Mouse (Mus musculus) forebrain, embryonic 13.5 days (tissue): ENCODE data around the gene Map3k11. TPM values are rescaled to one million over a fixed set of nuclear protein-coding genes. Genes with fewer than 3 reads are reported as not detected.
"Not testable (repeated sequence)": the region's sequence is repeated elsewhere in the genome, so short reads cannot be mapped to it uniquely, and the experiment has no call there.

Source experiments
- ATAC-seq: fragments of 200-750 bp; cut with Nextera tagmentation; 2 replicates; pipeline ENCODE4 v1.8.0; 2017
- H3K27ac ChIP-seq: fragments of 300-500 bp; sonication (generic); 2 replicates; pipeline ENCODE4 v1.5.1; 2015; ENCODE audit warnings: inconsistent platforms, mild to moderate bottlenecking, moderate library complexity
- H3K27me3 ChIP-seq: fragments of 300-500 bp; sonication (generic); 2 replicates; pipeline ENCODE4 v1.6.1; 2015; ENCODE audit warnings: mild to moderate bottlenecking, inconsistent platforms
- H3K36me3 ChIP-seq: fragments of 300-500 bp; sonication (generic); 2 replicates; pipeline ENCODE4 v1.6.1; 2015; ENCODE audit warnings: mild to moderate bottlenecking, inconsistent platforms; ENCODE audit not compliant: poor library complexity, severe bottlenecking
- H3K4me1 ChIP-seq: fragments of 300-500 bp; sonication (generic); 2 replicates; pipeline ENCODE4 v1.6.1; 2015; ENCODE audit warnings: inconsistent platforms
- H3K4me2 ChIP-seq: fragments of 300-500 bp; sonication (generic); 2 replicates; pipeline ENCODE4 v1.6.1; 2015; ENCODE audit warnings: inconsistent platforms, mild to moderate bottlenecking, moderate library complexity
- H3K4me3 ChIP-seq: fragments of 300-500 bp; sonication (generic); 2 replicates; pipeline ENCODE4 v1.5.1; 2015; ENCODE audit warnings: mild to moderate bottlenecking, inconsistent platforms
- H3K9ac ChIP-seq: fragments of 300-500 bp; sonication (generic); 2 replicates; pipeline ENCODE4 v1.6.1; 2015; ENCODE audit warnings: mild to moderate bottlenecking, inconsistent platforms
- H3K9me3 ChIP-seq: fragments of 300-500 bp; sonication (generic); replicated peaks from 2 replicates; pipeline ENCODE4 v1.6.1; 2016; ENCODE audit warnings: inconsistent platforms
- WGBS: fragments of 180-500 bp; shearing (Covaris S2); methylation state at CpG from one replicate; pipeline ENCODE4 v1.1.7; 2015; 5-methylcytosine and 5-hydroxymethylcytosine counted together
- polyA plus RNA-seq: library from polyadenylated mRNA; unstranded; fragments of >200 nt; fragmentation: Nextera tagmentation; extraction: Ambion mirVana; gene quantifications from 2 replicates; pipeline ENCODE4 v1.2.1, GENCODE M21; 2015

The Map3k11 gene
- polyA plus RNA-seq, 1 experiment from 2014 or later: 11.7 TPM

- no peak overlapping the region for H3K9ac ChIP-seq
- H3K9me3 ChIP-seq: no peaks in the 10 kb centered on the region
- H3K36me3 ChIP-seq: peaks cover 71% of the 10 kb centered on the region
- WGBS: 90% methylated on average over 13 of the region's 13 CpGs
- peaks cover 19% of the 10 kb centered on the region for H3K4me1 ChIP-seq
- H3K4me3 ChIP-seq: no peak overlapping the region
- no peak overlapping the region for H3K27ac ChIP-seq
- ATAC-seq: no peak
- H3K4me2 ChIP-seq: no peak overlapping the region
- no peaks in the 10 kb centered on the region for H3K27me3 ChIP-seq
Observed at GRCm38 (mm10) chr19:5684985-5685384, 3.6 kb upstream of the Map3k11 start.

DNA sequence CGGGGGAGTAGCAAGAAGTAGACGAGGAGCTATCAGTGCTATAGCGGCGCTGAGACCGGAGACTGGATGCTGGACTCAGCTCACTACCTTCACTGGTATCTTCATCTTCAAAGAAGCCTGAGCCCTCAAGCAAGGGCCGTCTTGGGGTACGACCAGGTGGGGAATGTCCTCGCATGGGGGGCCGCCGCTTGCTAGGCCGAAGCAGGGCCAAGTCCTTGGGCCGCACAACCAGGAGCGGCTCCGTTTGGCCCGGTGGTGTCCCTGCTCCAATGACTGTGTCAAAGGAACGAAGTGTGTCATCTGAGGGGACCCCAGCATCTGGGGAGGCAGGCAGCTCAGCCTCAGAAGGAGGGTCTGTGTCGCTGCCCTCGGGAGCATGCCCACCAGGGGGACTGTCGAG, 3.1 kb upstream of the Map3k11 start:
- ATAC-seq: no peak
- peaks cover 66% of the 10 kb centered on the region for H3K36me3 ChIP-seq
- H3K4me3 ChIP-seq: no peak overlapping the region
- no peak overlapping the region for H3K27ac ChIP-seq
- H3K27me3 ChIP-seq: no peaks in the 10 kb centered on the region
- H3K4me2 ChIP-seq: no peak overlapping the region
- no peak overlapping the region for H3K9ac ChIP-seq
- WGBS: 92% methylated on average over 19 of the region's 19 CpGs
- H3K9me3 ChIP-seq: no peaks in the 10 kb centered on the region
- H3K4me1 ChIP-seq: peaks cover 24% of the 10 kb centered on the region

- Histone ChIP-seq H3K4me2 (no peak overlapping the region), H3K9ac (no peak overlapping the region), H3K4me3 (no peak overlapping the region), H3K9me3 (no peaks in the 10 kb centered on the region), H3K4me1 (peaks cover 28% of the 10 kb centered on the region), H3K27ac (no peak overlapping the region), H3K27me3 (no peaks in the 10 kb centered on the region), H3K36me3 (peaks cover 66% of the 10 kb centered on the region)
- no peak for ATAC-seq
- WGBS: 96% methylated on average over 11 of the region's 11 CpGs
Observed at GRCm38 (mm10) chr19:5685861-5686260, 2.7 kb upstream of the Map3k11 start.

DNA sequence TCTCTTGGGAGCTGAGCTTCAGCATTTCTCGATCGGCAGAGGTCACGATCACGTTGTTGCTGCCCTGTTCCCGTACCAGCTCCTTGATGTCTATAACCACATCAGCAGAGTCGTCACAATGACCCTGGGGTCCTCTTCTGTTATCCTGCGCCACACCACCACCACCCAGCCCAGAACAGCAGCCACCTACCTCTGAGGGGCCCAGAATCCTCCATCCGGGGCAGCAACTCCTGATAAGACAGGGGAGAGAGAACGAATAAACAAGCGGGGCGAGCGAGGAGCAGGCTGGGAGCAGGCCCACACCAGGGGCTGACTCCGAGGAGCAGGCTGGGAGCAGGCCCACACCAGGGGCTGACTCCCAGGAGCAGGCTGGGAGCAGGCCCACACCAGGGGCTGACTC, 2.1 kb upstream of the Map3k11 start:
- H3K9ac ChIP-seq: no peak overlapping the region
- H3K4me1 ChIP-seq: peaks cover 34% of the 10 kb centered on the region
- peaks cover 66% of the 10 kb centered on the region for H3K36me3 ChIP-seq
- no peak overlapping the region for H3K4me3 ChIP-seq
- WGBS: 94% methylated on average over 13 of the region's 13 CpGs
- no peak overlapping the region for H3K4me2 ChIP-seq
- H3K27ac ChIP-seq: no peak overlapping the region
- no peaks in the 10 kb centered on the region for H3K27me3 ChIP-seq
- ATAC-seq: no peak
- no peaks in the 10 kb centered on the region for H3K9me3 ChIP-seq

DNA sequence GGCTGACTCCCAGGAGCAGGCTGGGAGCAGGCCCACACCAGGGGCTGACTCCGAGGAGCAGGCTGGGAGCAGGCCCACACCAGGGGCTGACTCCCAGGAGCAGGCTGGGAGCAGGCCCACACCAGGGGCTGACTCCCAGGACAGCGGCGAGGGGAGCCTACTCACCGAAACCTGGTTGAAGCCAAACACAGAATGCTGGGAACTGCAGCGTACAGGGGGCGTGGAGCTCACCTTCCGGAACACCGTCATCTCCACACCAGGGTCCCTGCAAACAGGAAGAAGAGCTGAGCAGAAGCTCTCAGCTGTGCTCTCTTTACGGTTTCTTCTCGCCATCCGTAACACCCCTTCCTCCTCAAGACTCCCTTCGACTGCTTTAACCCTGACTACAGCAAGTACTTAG, 1.6 kb upstream of the Map3k11 start:
- Histone ChIP-seq H3K36me3 (peaks cover 66% of the 10 kb centered on the region), H3K4me2 (peak overlapping the region; percentile 100), H3K4me3 (peak overlapping the region; percentile 95; the same call in 1 of the 2 replicates), H3K9ac (peak overlapping the region; percentile 93), H3K4me1 (peaks cover 39% of the 10 kb centered on the region)
- H3K27ac ChIP-seq, ATAC-seq, H3K27me3 ChIP-seq, H3K9me3 ChIP-seq: not testable (repeated sequence)
- 94% methylated on average over 12 of the region's 12 CpGs for WGBS

- no peak for ATAC-seq
- Histone ChIP-seq H3K36me3 (peaks cover 62% of the 10 kb centered on the region), H3K9ac (peak overlapping the region; percentile 93), H3K4me2 (peak overlapping the region; percentile 100), H3K27ac (peak overlapping the region; percentile 84), H3K4me1 (peaks cover 47% of the 10 kb centered on the region), H3K4me3 (peak overlapping the region; percentile 95), H3K9me3 (no peaks in the 10 kb centered on the region), H3K27me3 (no peaks in the 10 kb centered on the region)
- 20% methylated on average over 9 of the region's 9 CpGs for WGBS
Observed at GRCm38 (mm10) chr19:5687738-5688137, 804 bp upstream of the Map3k11 start.

DNA sequence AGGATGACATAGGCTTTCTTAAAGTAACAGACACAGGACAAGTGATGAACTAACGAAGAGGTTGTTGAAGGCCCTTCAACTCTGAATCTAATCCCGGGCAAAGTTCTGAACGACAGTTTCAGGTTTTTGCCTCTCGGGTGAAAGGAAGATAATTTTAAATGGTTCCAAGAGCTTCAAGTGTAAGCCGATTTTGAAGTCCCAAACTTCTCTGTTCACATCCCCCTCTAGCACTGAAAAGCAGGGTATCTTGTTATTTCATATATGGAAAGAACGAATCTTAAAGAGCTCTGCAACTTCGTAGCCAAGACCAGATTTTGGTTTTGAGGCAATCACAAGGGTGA, 516 bp downstream of the Map3k11 start:
- H3K36me3 ChIP-seq: peaks cover 62% of the 10 kb centered on the region
- no peaks in the 10 kb centered on the region for H3K9me3 ChIP-seq
- peak overlapping the region; percentile 95 for H3K4me3 ChIP-seq
- peak overlapping the region; percentile 93 for H3K9ac ChIP-seq
- no peak for ATAC-seq
- WGBS: under 1% methylated on average over 7 of the region's 7 CpGs
- peak overlapping the region; percentile 100 for H3K4me2 ChIP-seq
- peak overlapping the region; percentile 84 for H3K27ac ChIP-seq
- H3K27me3 ChIP-seq: no peaks in the 10 kb centered on the region
- peaks cover 50% of the 10 kb centered on the region for H3K4me1 ChIP-seq

DNA sequence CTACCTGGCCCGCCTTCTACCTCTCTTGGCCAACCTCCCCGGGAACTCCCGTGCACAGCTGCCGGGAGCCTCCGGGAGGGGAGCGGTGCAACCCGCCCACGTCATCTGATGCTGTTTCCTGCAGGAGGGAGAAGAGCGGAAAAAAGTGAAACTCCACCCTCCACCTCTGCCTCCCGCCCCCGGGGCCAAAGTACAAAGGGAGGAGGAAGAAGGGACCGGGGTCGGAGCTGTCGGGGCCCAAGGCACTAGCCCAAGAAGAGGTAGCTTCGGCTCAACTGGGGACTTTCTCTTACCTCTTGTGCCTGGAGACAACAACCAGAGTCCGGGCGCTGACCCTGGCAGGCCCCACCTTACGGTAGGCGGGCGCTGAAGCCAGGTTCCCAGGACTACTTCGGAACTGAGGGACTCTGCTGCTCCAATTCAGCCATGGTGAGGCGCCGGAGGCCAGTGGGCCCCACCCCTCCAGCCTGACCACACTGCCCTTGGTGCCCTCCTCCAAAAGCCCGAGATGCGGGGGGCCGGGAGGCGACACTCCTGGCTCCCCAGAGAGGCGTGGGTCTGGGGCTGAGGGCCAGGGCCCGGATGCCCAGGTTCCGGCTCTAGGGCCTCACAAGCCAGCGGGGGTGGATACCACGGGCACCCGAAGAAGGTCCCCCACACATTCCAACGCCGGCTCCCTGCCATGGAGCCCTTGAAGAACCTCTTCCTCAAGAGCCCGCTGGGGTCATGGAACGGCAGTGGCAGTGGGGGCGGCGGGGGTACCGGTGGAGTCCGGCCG, 1.2 kb downstream of the Map3k11 start:
- H3K27me3 ChIP-seq: peaks cover under 1% of the 10 kb centered on the region; the same call in 1 of the 2 replicates
- peak overlapping the region; percentile 95 for H3K4me3 ChIP-seq
- ATAC-seq: no peak; the same call in 1 of the 2 replicates
- peaks cover 50% of the 10 kb centered on the region for H3K4me1 ChIP-seq
- H3K9me3 ChIP-seq: no peaks in the 10 kb centered on the region
- H3K36me3 ChIP-seq: peaks cover 58% of the 10 kb centered on the region
- H3K4me2 ChIP-seq: peak overlapping the region; percentile 100
- peak overlapping the region; percentile 84 for H3K27ac ChIP-seq
- WGBS: 11% methylated on average over 42 of the region's 42 CpGs
- peak overlapping the region; percentile 93 for H3K9ac ChIP-seq

DNA sequence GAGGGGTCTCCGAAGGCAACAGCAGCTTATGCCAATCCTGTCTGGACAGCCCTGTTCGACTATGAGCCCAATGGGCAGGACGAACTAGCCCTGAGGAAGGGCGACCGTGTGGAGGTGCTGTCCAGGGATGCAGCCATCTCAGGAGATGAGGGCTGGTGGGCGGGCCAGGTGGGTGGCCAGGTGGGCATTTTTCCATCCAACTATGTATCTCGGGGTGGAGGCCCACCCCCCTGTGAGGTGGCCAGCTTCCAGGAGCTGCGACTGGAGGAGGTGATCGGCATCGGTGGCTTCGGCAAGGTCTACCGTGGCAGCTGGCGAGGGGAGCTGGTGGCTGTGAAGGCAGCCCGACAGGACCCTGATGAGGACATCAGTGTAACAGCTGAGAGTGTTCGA, 1.8 kb downstream of the Map3k11 start:
- H3K9ac ChIP-seq: peak overlapping the region; percentile 93
- H3K4me2 ChIP-seq: peak overlapping the region; percentile 100
- peaks cover 52% of the 10 kb centered on the region for H3K4me1 ChIP-seq
- H3K4me3 ChIP-seq: peak overlapping the region; percentile 95
- peaks cover 6% of the 10 kb centered on the region for H3K27me3 ChIP-seq
- no peak for ATAC-seq
- no peaks in the 10 kb centered on the region for H3K9me3 ChIP-seq
- peak overlapping the region; percentile 84; the same call in 1 of the 2 replicates for H3K27ac ChIP-seq
- H3K36me3 ChIP-seq: peaks cover 58% of the 10 kb centered on the region
- 79% methylated on average over 15 of the region's 15 CpGs for WGBS

- H3K4me1 ChIP-seq: peaks cover 63% of the 10 kb centered on the region
- H3K36me3 ChIP-seq: peaks cover 58% of the 10 kb centered on the region
- H3K9ac ChIP-seq: peak overlapping the region; percentile 58
- 88% methylated on average over 5 of the region's 5 CpGs for WGBS
- ATAC-seq: no peak
- peak overlapping the region; percentile 100 for H3K4me2 ChIP-seq
- no peak overlapping the region for H3K27ac ChIP-seq
- peaks cover 9% of the 10 kb centered on the region for H3K27me3 ChIP-seq
- H3K4me3 ChIP-seq: peak overlapping the region; percentile 95
- no peaks in the 10 kb centered on the region for H3K9me3 ChIP-seq
Observed at GRCm38 (mm10) chr19:5691601-5692000, 3.1 kb downstream of the Map3k11 start.

- WGBS: 77% methylated on average over 10 of the region's 10 CpGs
Observed at GRCm38 (mm10) chr19:5692086-5692912, 3.8 kb downstream of the Map3k11 start.

GRCm38 (mm10) chr19:5692913-5693396, 4.4 kb downstream of the Map3k11 start:
- H3K4me3 ChIP-seq: no peak overlapping the region

More at GRCm38 (mm10) chr19:5692086-5692912, 3.8 kb downstream of the Map3k11 start:
- Histone ChIP-seq H3K9ac (peak overlapping the region; percentile 58), H3K4me2 (peak overlapping the region; percentile 100), H3K4me3 (peak overlapping the region; percentile 10; the same call in 1 of the 2 replicates), H3K4me1 (peaks cover 59% of the 10 kb centered on the region), H3K27me3 (peaks cover 9% of the 10 kb centered on the region), H3K9me3 (no peaks in the 10 kb centered on the region), H3K27ac (peak overlapping the region; percentile 10; the same call in 1 of the 2 replicates), H3K36me3 (peaks cover 60% of the 10 kb centered on the region)
- no peak for ATAC-seq

More at GRCm38 (mm10) chr19:5692913-5693396, 4.4 kb downstream of the Map3k11 start:
- WGBS: 82% methylated on average over 10 of the region's 10 CpGs
- Histone ChIP-seq H3K36me3 (peaks cover 67% of the 10 kb centered on the region), H3K27me3 (peaks cover 9% of the 10 kb centered on the region), H3K4me2 (peak overlapping the region; percentile 100; the same call in 1 of the 2 replicates), H3K9ac (peak overlapping the region; percentile 58), H3K4me1 (peaks cover 52% of the 10 kb centered on the region), H3K27ac (no peak overlapping the region), H3K9me3 (no peaks in the 10 kb centered on the region)
- no peak for ATAC-seq
